Mouse (Mus musculus): ENCODE measurements at regions not wholly inside any gene's neighbourhood (a gene's known extent, or its start where the extent isn't known, plus 50 kb on each side); places are given as distances from the start of the nearest gene placed in this dataset.
"Not testable (repeated sequence)": the region's sequence is repeated elsewhere in the genome, so short reads cannot be mapped to it uniquely, and the experiment has no call there.

DNA sequence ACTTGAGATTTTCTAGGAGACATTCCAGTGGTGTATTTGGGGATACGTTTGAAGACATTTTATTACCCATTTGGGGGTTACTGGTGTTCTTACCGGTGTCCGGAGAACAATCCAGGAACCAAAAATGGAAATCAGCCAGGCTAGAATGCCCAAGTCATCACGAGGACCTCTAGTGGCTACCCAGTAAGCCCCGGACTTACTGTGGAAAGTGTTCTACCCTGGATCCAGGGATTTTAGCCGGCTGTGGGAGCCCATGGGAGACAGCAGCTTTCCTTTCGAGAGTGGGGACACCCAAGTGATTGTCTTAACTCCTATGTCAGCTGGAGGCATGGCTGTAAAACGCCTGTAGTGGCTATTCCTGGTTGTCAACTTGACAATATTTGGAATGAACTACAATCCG is 77.0 kb upstream of the Lemd2 start:
- no peak for DNase-seq (ENCODE audit: low spot score)

DNA sequence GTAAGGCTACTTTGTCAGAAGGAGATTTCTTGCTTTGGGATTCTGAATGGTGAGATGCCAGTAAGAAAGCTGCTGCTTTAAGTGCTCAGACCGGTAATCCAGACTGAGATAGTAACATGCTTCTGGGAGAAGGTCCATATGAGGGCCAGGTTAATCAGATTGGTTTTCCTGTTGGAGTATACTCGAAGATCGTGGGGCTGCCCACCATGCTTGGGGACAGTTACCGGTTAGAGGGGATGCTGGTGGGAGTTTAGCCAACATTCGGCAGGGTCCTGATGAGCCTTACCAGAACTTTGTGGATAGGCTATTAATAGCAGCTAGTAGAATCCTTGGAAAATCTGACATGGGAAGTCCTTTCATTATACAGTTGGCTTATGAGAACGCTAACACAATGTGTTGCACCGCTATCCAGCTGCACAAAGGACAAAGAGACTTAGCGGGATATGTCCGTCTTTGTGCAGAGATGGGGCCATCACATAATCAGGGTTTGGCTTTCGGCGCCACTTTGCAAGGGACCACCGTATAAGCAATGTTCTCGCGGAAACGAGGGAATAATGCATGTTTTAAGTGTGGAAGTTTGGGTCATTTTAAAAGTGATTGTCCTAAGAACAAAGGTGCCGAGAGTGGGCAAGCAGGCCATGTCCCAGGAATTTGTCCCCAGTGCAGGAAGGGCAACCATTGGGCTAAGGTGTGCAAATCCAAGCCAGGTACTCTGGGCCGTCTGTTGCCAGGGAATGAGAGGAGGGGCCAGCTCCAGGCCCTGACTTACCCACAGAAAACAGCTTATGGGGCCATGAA is 75.4 kb upstream of the Lemd2 start:
- not testable (repeated sequence) for DNase-seq (ENCODE audit: low spot score)

DNA sequence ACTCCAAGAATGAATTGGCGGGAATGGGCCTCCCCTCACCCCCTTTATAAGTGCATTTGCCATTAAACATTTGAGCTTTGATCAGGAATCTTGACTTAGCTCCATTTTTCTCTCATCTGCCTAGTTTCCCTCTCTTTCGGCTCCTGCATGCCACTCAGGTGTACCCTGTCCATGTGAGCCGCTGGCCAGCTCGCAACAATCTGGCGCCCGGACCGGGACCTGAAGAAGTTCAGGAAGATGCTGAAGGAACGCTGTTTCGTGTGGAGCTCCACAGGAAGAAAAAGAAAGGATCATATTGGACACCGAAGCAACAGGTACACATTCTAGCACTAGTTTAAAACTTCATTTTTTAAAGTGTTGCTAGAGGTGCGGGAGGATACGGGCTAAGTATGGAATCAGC is 73.5 kb upstream of the Lemd2 start:
- DNase-seq (ENCODE audit: low spot score): not testable (repeated sequence)

DNA sequence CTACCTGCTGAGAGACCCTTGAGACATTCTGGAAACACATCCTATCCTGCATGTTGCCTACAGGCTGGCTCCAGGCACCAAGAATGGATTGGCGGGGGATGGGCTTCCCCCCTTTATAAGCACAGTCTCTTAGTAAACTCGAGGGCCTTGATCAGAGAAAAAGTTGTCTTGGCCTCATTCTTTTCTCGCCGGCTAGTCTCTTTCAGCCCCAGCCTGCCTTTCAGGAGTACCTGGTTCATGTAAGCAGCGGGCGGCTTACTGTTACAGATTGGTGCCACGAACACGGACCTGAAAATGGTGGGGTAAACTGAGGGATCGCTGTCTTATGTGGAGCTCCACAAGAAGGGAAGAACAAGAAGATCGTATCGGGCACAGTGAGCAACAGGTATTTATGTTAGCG is 67.5 kb upstream of the Lemd2 start:
- not testable (repeated sequence) for DNase-seq (ENCODE audit: low spot score)

DNA sequence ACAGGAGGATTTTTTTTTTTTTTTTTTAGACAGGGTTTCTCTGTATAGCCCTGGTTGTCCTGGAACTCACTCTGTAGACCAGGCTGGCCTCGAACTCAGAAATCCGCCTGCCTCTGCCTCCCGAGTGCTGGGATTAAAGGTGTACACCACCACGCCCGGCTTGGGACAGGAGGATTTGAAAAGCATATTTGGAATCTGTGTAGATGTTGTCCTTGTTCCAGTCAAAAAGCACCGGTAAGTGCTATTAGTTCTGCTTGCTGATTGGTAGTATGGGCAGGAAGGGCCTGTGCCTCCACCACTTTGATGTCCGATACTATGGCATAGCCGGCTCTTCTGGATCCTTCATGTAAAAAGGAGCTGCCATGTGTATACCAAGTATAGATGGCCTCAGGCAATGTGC is 66.5 kb upstream of the Lemd2 start:
- DNase-seq (ENCODE audit: low spot score): not testable (repeated sequence)

DNA sequence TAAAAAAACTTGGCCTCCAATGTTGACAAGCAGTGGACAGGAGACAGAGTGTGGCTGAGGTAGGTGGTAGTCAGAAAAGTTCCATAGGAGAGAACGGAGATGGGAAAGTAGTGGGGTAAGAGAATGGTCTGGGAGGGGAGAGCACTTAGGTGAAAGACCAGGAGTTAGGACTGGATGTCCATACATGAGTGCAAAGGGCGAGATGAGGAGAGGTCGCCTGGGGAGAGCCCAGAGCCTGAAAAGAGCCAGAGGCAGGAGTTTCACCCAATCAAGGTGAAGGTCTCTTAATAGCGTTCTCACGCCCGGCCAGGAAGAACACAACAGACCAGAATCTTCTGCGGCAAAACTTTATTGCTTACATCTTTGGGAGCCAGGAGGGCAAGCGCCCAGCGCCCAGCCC is 60.3 kb upstream of the Lemd2 start:
- not testable (repeated sequence) for DNase-seq (ENCODE audit: low spot score)

DNA sequence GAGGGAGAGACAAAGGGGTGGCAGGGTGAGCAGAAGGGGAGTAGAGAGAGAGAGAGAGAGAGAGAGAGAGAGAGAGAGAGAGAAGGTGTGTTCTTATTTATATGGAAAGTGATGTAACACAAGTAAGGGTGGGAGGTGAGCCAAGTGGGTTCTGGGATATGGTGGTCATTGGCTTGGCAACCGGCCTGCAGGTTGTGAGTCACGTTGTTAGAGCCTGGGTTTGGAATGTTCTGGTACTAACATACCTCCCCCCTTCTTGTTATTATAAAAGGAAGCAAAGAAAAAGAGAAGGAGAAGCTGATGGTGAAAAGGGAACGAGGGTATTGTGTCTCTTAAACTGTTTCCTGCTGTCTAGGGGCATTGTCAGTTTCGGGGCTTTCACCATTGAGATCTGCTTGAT is 58.3 kb upstream of the Lemd2 start:
- DNase-seq (ENCODE audit: low spot score): no peak

DNA sequence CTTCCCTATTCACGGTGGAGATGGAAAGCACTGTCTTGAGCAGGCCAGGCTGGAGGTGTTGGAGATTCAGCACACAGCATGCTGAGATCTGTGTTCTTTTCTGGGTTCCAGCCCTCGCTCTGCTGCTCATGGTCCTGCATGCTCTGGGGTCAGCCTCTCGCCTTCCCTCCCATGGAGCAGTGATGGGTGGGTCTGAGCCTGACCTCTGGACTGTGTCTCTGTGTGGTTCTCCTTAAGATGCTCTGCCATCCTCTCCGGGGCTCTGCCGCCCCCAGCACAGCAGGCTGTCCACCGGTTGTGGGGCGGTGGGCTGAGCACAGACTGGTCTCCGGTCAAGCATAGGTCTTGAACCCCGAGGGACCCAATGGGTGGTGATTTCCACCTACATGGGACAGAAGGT is 57.7 kb upstream of the Lemd2 start:
- DNase-seq (ENCODE audit: low spot score): no peak

DNA sequence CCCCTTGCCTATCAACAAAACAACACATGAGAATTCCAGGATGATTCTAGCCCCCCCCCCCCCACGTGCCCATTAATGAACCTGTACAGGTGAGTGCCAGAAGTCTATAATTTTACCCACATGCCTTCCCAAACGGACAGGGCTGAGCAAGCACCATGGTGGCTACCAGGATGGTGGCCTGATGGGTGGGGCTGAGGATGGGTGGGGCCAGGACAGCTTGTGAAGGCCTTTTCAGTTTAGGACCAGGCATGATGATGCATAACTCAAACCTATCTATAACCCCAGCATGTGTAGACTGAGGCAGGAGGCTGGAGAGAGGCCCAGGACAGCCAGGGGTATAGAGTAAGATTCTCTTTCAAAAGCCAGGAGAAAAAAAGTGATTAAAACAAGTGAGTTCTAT is 57.0 kb upstream of the Lemd2 start:
- no peak for DNase-seq (ENCODE audit: low spot score)

DNA sequence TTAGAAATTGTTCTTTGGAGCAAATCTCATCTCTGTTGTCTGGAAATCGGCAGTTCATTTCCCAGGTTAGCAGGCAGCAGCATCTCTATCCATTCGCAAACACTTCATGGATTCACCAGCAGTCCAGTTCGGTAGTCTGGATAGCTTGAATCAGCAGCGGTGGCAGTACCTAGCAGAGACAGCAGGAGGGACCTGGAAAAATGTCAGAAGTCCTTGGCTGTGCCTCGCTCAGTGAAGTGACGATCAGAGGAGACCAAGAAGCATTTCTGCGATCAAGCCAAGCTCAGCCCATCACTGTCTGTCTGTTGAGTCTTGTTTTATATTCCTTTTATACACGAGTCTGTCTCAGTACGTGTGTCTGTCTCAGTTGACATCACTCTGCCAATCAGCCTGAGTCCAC is 55.8 kb upstream of the Lemd2 start:
- DNase-seq (ENCODE audit: low spot score): no peak

DNA sequence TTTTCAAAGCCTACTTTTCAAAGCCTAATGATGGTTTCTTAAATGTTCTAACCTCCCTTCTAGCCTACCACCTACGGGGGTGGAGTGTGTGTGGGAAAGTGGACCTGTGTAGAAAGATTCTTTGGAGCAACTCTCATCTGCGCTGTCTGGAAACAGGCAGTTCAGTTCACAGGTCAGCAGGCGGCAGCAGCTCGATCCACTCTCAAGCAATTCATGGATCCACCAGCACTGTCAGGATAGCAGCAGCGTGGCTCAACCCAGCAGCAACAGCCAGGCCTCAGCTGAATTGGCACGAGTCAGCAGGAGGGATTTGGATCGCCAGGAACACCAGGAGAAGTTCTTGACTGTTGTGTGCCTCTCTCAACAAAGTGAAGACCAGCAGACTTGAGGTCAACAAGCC is 53.1 kb upstream of the Lemd2 start:
- no peak for DNase-seq (ENCODE audit: low spot score)

DNA sequence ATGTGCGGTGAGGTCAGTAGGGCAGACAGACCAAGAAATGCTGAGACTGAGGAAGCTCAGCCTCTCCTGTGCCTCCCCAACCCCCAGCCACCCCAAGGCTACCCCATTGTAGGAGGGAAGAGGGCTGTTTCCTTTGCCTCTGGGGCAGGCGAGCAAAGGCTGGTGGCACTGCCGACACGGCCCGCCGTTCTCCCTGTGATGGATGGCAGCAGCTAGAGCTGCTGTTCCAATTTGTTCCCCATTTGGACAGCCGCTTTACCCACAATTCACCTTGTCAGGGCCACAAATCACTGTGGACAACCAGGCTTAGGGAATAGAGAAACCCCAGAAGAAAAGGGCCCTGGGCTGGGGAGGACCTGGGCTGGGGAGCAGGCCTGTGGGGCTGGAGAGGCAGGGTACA is 51.5 kb upstream of the Lemd2 start:
- DNase-seq (ENCODE audit: low spot score): no peak

Data from testis, postnatal 14 days (tissue).